In the genomic region with DNA sequence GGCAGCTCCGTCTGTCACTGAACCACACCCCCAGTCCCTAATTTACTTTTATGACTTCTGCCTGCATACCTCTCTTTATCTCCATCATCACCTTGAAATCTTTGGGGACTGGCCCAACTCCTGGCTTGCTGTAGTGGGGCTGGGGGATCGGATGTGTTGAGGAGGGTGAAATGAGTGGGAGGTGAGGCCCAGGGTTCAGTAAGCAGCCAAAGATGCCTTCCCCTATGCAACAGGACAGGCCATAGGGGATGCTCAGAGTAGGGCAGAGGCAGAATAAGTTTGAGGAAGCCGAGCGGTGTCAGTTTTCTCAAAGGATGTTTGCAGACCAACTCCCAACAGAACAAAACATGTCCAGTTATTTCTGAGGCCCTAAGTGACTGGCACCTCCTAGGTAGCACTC, we compare ENCODE assay signal across 7 mouse cellular contexts. TPM values are rescaled to one million over a fixed set of nuclear protein-coding genes. Genes with fewer than 3 reads are reported as not detected.
DNase-seq lines count a peak whose midpoint lies in the region; ATAC-seq and TF ChIP-seq lines count a peak whose summit lies in the region.

No protein-coding gene starts in this region.

- no peaks in the 10 kb centered on the region for H3K27me3 ChIP-seq in lung, embryonic 14.5 days (ENCODE audit: insufficient read depth, low read length)
- no peaks in the 10 kb centered on the region for H3K27me3 ChIP-seq in forebrain, embryonic 12.5 days
- H3K27me3 ChIP-seq in intestine, embryonic 16.5 days (replicated peaks; ENCODE audit: control insufficient read depth, insufficient read depth, low read length) = no peaks in the 10 kb centered on the region
- no peaks in the 10 kb centered on the region for H3K27me3 ChIP-seq in neural tube, embryonic 14.5 days (ENCODE audit: control insufficient read depth, insufficient read depth, low read length)

- no peak for ATAC-seq in lung, embryonic 14.5 days (ENCODE audit: insufficient read depth)
- ATAC-seq in forebrain, embryonic 12.5 days (ENCODE audit: low FRiP score) = no peak
- no peak for ATAC-seq in intestine, embryonic 16.5 days
- no peak for ATAC-seq in neural tube, embryonic 14.5 days (ENCODE audit: low read depth)

- H3K36me3 ChIP-seq in lung, embryonic 14.5 days (ENCODE audit: insufficient read depth) = 0 out of 2 replicates have a peak, but pooled peaks cover 3% of the 10 kb centered on the region
- H3K36me3 ChIP-seq in forebrain, embryonic 12.5 days (replicated peaks) = no peaks in the 10 kb centered on the region
- 0 out of 2 replicates have a peak, but pooled peaks cover 2% of the 10 kb centered on the region for H3K36me3 ChIP-seq in intestine, embryonic 16.5 days (ENCODE audit: control insufficient read depth, insufficient read depth, low read length)
- H3K36me3 ChIP-seq in neural tube, embryonic 14.5 days (ENCODE audit: control insufficient read depth, insufficient read depth, low read length) = no peaks in the 10 kb centered on the region

- H3K9ac ChIP-seq in lung, embryonic 14.5 days = peak overlapping the region; percentile 87
- H3K9ac ChIP-seq in forebrain, embryonic 12.5 days = no peak overlapping the region
- peak overlapping the region; percentile 89 for H3K9ac ChIP-seq in intestine, embryonic 16.5 days (ENCODE audit: low read depth, low read length)
- no peak overlapping the region for H3K9ac ChIP-seq in neural tube, embryonic 14.5 days (replicated peaks; ENCODE audit: low read depth, low read length)

- peaks cover 28% of the 10 kb centered on the region for H3K4me1 ChIP-seq in lung, embryonic 14.5 days (ENCODE audit: insufficient read depth)
- peaks cover 36% of the 10 kb centered on the region for H3K4me1 ChIP-seq in forebrain, embryonic 12.5 days
- H3K4me1 ChIP-seq in intestine, embryonic 16.5 days (ENCODE audit: control insufficient read depth, insufficient read depth, low read length) = peaks cover 35% of the 10 kb centered on the region
- H3K4me1 ChIP-seq in neural tube, embryonic 14.5 days (ENCODE audit: control insufficient read depth, insufficient read depth, low read length) = peaks cover 11% of the 10 kb centered on the region; the same call in 1 of the 2 replicates

- DNase-seq in lung, embryonic 14.5 days = no peak
- no peak for DNase-seq in lung, postnatal 14 days
- no peak for DNase-seq in right cerebral cortex, adult 18-20 months
- DNase-seq in left cerebral cortex, adult 8-10 months (ENCODE audit: low spot score in 2 of 2) = no peak

- peak overlapping the region; percentile 65 for H3K4me2 ChIP-seq in lung, embryonic 14.5 days
- peak overlapping the region; percentile 81 for H3K4me2 ChIP-seq in forebrain, embryonic 12.5 days
- H3K4me2 ChIP-seq in intestine, embryonic 16.5 days (ENCODE audit: low read depth, low read length) = peak overlapping the region; percentile 83
- H3K4me2 ChIP-seq in neural tube, embryonic 14.5 days (ENCODE audit: low read depth, low read length) = 0 out of 2 replicates have a peak overlapping the region, but pooled peaks have one; percentile 57

- H3K4me3 ChIP-seq in lung, embryonic 14.5 days (ENCODE audit: low read depth, low read length) = peak overlapping the region; percentile 76
- no peak overlapping the region for H3K4me3 ChIP-seq in forebrain, embryonic 12.5 days (replicated peaks)
- peak overlapping the region; percentile 79 for H3K4me3 ChIP-seq in intestine, embryonic 16.5 days (ENCODE audit: low read length)
- H3K4me3 ChIP-seq in neural tube, embryonic 14.5 days (ENCODE audit: low read depth, low read length) = no peak overlapping the region

- H3K27ac ChIP-seq in lung, embryonic 14.5 days (ENCODE audit: low read depth) = no peak overlapping the region
- no peak overlapping the region for H3K27ac ChIP-seq in forebrain, embryonic 12.5 days
- peak overlapping the region; percentile 88; the same call in 1 of the 2 replicates for H3K27ac ChIP-seq in intestine, embryonic 16.5 days (ENCODE audit: low read length)
- no peak overlapping the region for H3K27ac ChIP-seq in neural tube, embryonic 14.5 days (ENCODE audit: low read depth, low read length)

- WGBS in lung, embryonic 14.5 days = 56% methylated on average over 3 of the region's 4 CpGs
- 82% methylated on average over 3 of the region's 4 CpGs for WGBS in forebrain, embryonic 12.5 days
- 47% methylated on average over 3 of the region's 4 CpGs for WGBS in intestine, embryonic 16.5 days
- whole genome bisulfite sequencing in neural tube, embryonic 14.5 days = 58% methylated on average over 4 of the region's 4 CpGs

- no peak for TF ChIP-seq CTCF in lung, embryonic 14.5 days (IDR thresholded peaks at IDR 0.05; ENCODE audit: low read depth)

- H3K9me3 ChIP-seq in lung, embryonic 14.5 days (ENCODE audit: low read depth, low read length) = no peaks in the 10 kb centered on the region
- H3K9me3 ChIP-seq in forebrain, embryonic 12.5 days = no peaks in the 10 kb centered on the region
- no peaks in the 10 kb centered on the region for H3K9me3 ChIP-seq in intestine, embryonic 16.5 days (ENCODE audit: control insufficient read depth, low read length)
- H3K9me3 ChIP-seq in neural tube, embryonic 14.5 days (ENCODE audit: control insufficient read depth, low read length) = no peaks in the 10 kb centered on the region

RNA-seq across cellular contexts. Expression of gene St3gal4, which starts 3.8 kb away (rescaled TPM):
- 30.5 and 33.4 TPM in 2 replicates for polyA plus RNA-seq in lung, embryonic 14.5 days (2014; fragmentation: Nextera tagmentation; extraction: Ambion mirVana)
- polyA plus RNA-seq in forebrain, embryonic 12.5 days (2016; fragmentation: Nextera tagmentation; extraction: Ambion mirVana) = 9.9 and 12.1 TPM in 2 replicates
- 250 and 291 TPM in 2 replicates for polyA plus RNA-seq in intestine, embryonic 16.5 days (2015; fragmentation: Nextera tagmentation; extraction: Ambion mirVana)
- polyA plus RNA-seq in neural tube, embryonic 14.5 days (2014; fragmentation: Nextera tagmentation; extraction: Ambion mirVana) = 8.9 and 10.6 TPM in 2 replicates
- 10 to 100 TPM; 26.5 to 30.4 (median 28.9) TPM for total RNA-seq in left cerebral cortex, adult 8-10 months (2022)

Comparison
In these comparisons a context has a peak if more than half of its experiments do, and no peak if none do; other contexts are left out.
1. H3K4me3 ChIP-seq: peak in lung, embryonic 14.5 days (single experiment) and intestine, embryonic 16.5 days (single experiment); none in forebrain, embryonic 12.5 days (single experiment) and neural tube, embryonic 14.5 days (single experiment).
2. H3K9ac ChIP-seq: peak in lung, embryonic 14.5 days (single experiment) and intestine, embryonic 16.5 days (single experiment); none in forebrain, embryonic 12.5 days (single experiment) and neural tube, embryonic 14.5 days (single experiment).
3. Peak in every context shown above with its lines, with median percentiles within 50 percentile points of each other: H3K4me2 ChIP-seq.